Mouse (Mus musculus) megakaryocyte, embryonic 14.5 days (primary cell): ENCODE data around the gene Kifc5b.

Experiments
- FLI1 ChIP-seq: IDR thresholded peaks from 2 replicates; pipeline ENCODE4 v1.6.1; 2012; ENCODE audit warnings: low read length, inconsistent platforms, mixed read lengths
- GATA1 ChIP-seq: IDR thresholded peaks from 3 replicates; pipeline ENCODE4 v1.6.1; 2012; ENCODE audit warnings: mixed read lengths, low read length, inconsistent platforms, borderline replicate concordance

GRCm38 (mm10) chr17:26882706-26883105, 34.2 kb upstream of the Kifc5b start:
- TF ChIP-seq GATA1 (no peak), FLI1 (no peak)
